Mouse (Mus musculus) liver, embryonic 11.5 days (tissue): Measurements from ENCODE around the gene Rin1. TPM values are rescaled to one million over a fixed set of nuclear protein-coding genes. Genes with fewer than 3 reads are reported as not detected.
"Not testable (repeated sequence)": the region's sequence is repeated elsewhere in the genome, so short reads cannot be mapped to it uniquely, and the experiment has no call there.

ENCODE experiments used
- ATAC-seq: fragments of 200-750 bp; cut with Nextera tagmentation; replicated peaks from 2 replicates; pipeline ENCODE4 v1.8.0; 2017; ENCODE audit warnings: moderate number of reproducible peaks, mild to moderate bottlenecking, moderate TSS enrichment, moderate library complexity; ENCODE audit not compliant: low FRiP score
- DNase-seq: peaks from one replicate; pipeline ENCODE4 v3.0.0-alpha.2; 2017; ENCODE audit warnings: low spot score
- H3K27ac ChIP-seq: fragments of 300-500 bp; sonication (generic); 2 replicates; pipeline ENCODE4 v1.5.1; 2014; ENCODE audit warnings: mild to moderate bottlenecking, low read depth, low read length, control low read depth
- H3K27me3 ChIP-seq: fragments of 300-500 bp; sonication (generic); replicated peaks from 2 replicates; pipeline ENCODE4 v1.6.1; 2014; ENCODE audit warnings: low read length, mixed read lengths; ENCODE audit not compliant: control insufficient read depth, insufficient read depth
- H3K36me3 ChIP-seq: fragments of 300-500 bp; sonication (generic); 2 replicates; pipeline ENCODE4 v1.6.1; 2014; ENCODE audit warnings: mild to moderate bottlenecking, low read length, moderate library complexity, mixed read lengths; ENCODE audit not compliant: control insufficient read depth, insufficient read depth
- H3K4me1 ChIP-seq: fragments of 300-500 bp; sonication (generic); replicated peaks from 2 replicates; pipeline ENCODE4 v1.6.1; 2014; ENCODE audit warnings: low read length, mixed read lengths; ENCODE audit not compliant: control insufficient read depth, insufficient read depth
- H3K4me2 ChIP-seq: fragments of 300-500 bp; sonication (generic); 2 replicates; pipeline ENCODE4 v1.6.1; 2014; ENCODE audit warnings: mild to moderate bottlenecking, control low read depth, moderate library complexity
- H3K4me3 ChIP-seq: fragments of 300-500 bp; sonication (generic); 2 replicates; pipeline ENCODE4 v1.5.1; 2014; ENCODE audit warnings: low read depth, low read length, control low read depth
- H3K9ac ChIP-seq: fragments of 300-500 bp; sonication (generic); 2 replicates; pipeline ENCODE4 v1.6.1; 2014; ENCODE audit warnings: low read depth, low read length, control low read depth
- H3K9me3 ChIP-seq: fragments of 300-500 bp; sonication (generic); 2 replicates; pipeline ENCODE4 v1.6.1; 2016; ENCODE audit warnings: low read length, inconsistent platforms, mixed read lengths; ENCODE audit not compliant: control insufficient read depth
- WGBS: fragments of 180-500 bp; shearing (Covaris S2); extraction: QIAGEN DNeasy Blood & Tissue Kit; methylation state at CpG from one replicate; pipeline ENCODE4 v1.1.7; 2014; 5-methylcytosine and 5-hydroxymethylcytosine counted together
- polyA plus RNA-seq: library from polyadenylated mRNA; unstranded; fragments of >200 nt; fragmentation: Nextera tagmentation; extraction: Ambion mirVana; gene quantifications from 2 replicates; pipeline ENCODE4 v1.2.1, GENCODE M21; 2014

The Rin1 gene
- polyA plus RNA-seq, 1 experiment from 2014 or later: 1.4 TPM

DNA sequence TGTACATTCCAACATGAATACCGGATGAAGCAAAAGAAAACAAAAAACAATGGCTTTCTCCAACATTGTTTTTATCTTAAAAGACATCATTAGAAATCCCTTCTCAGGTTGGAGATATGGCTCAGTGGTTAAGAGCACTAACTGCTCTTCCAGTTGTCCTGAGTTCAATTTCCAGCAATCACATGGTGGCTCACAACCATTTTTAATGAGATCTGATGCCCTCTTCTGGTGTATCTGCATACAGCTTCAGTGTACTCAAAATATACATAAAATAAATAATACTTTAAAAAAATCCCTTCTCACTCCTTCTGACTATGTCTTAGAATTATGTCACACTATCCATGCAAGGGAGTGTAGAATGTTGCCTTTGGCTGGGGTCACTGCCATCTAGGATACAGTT is 29.0 kb downstream of the Rin1 start:
- Histone ChIP-seq H3K4me2 (no peak overlapping the region), H3K4me3 (no peak overlapping the region), H3K9ac (no peak overlapping the region), H3K27me3 (peaks cover 52% of the 10 kb centered on the region), H3K27ac (no peak overlapping the region), H3K9me3 (no peaks in the 10 kb centered on the region), H3K36me3 (no peaks in the 10 kb centered on the region), H3K4me1 (no peaks in the 10 kb centered on the region)
- no peak for ATAC-seq
- no peak for DNase-seq
- WGBS: 88% methylated on average over 1 of the region's 1 CpGs

- H3K9ac ChIP-seq: no peak overlapping the region
- no peak overlapping the region for H3K4me3 ChIP-seq
- peak; percentile 32 for DNase-seq
- ATAC-seq: no peak
- no peaks in the 10 kb centered on the region for H3K9me3 ChIP-seq
- no peak overlapping the region for H3K4me2 ChIP-seq
- H3K27me3 ChIP-seq: peaks cover 71% of the 10 kb centered on the region
- no peak overlapping the region for H3K27ac ChIP-seq
- H3K4me1 ChIP-seq: peaks cover 4% of the 10 kb centered on the region; the same call in 1 of the 2 replicates
- no peaks in the 10 kb centered on the region for H3K36me3 ChIP-seq
- WGBS: 55% methylated on average over 18 of the region's 18 CpGs
These were observed 31.7 kb downstream of the Rin1 start for GRCm38 (mm10) chr19:5082005-5082404.

GRCm38 (mm10) chr19:5082596-5082995 is 32.3 kb downstream of the Rin1 start:
- H3K9ac ChIP-seq: no peak overlapping the region
- no peaks in the 10 kb centered on the region for H3K36me3 ChIP-seq
- peaks cover 71% of the 10 kb centered on the region for H3K27me3 ChIP-seq
- DNase-seq: no peak
- WGBS: 52% methylated on average over 24 of the region's 24 CpGs
- H3K9me3 ChIP-seq: no peaks in the 10 kb centered on the region
- no peak overlapping the region for H3K4me3 ChIP-seq
- no peak overlapping the region for H3K27ac ChIP-seq
- H3K4me1 ChIP-seq: peaks cover 6% of the 10 kb centered on the region
- H3K4me2 ChIP-seq: no peak overlapping the region
- no peak for ATAC-seq

GRCm38 (mm10) chr19:5083961-5084833 is 33.9 kb downstream of the Rin1 start:
- 63% methylated on average over 3 of the region's 3 CpGs for WGBS
- no peak overlapping the region for H3K27ac ChIP-seq
- no peaks in the 10 kb centered on the region for H3K36me3 ChIP-seq
- DNase-seq: peak; percentile 31
- H3K9ac ChIP-seq: no peak overlapping the region
- no peak for ATAC-seq
- peak overlapping the region; percentile 54 for H3K4me3 ChIP-seq
- H3K9me3 ChIP-seq: no peaks in the 10 kb centered on the region
- peaks cover 68% of the 10 kb centered on the region for H3K27me3 ChIP-seq
- peaks cover 12% of the 10 kb centered on the region for H3K4me1 ChIP-seq
- H3K4me2 ChIP-seq: peak overlapping the region; percentile 71

DNA sequence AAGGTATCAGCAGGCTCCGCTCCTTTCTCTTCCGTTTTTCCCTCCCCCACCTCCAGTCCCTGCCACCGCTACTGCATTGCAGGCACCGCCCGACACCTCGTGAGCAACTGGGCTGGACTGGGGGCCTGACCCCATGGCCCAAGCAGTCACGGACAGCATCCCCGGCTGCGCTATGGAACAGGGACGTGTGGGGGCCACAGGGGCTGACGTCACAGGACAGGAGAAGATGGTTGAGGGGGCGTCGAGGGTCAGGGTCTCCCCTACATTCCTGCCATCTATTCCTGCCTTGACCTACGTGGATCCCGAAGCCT is 34.5 kb downstream of the Rin1 start:
- no peak overlapping the region for H3K27ac ChIP-seq
- peaks cover 67% of the 10 kb centered on the region for H3K27me3 ChIP-seq
- H3K9me3 ChIP-seq: no peaks in the 10 kb centered on the region
- WGBS: 5% methylated on average over 15 of the region's 15 CpGs
- H3K4me3 ChIP-seq: peak overlapping the region; percentile 54
- H3K36me3 ChIP-seq: no peaks in the 10 kb centered on the region
- ATAC-seq (no peak), DNase-seq (no peak)
- peak overlapping the region; percentile 71 for H3K4me2 ChIP-seq
- peaks cover 14% of the 10 kb centered on the region for H3K4me1 ChIP-seq
- H3K9ac ChIP-seq: no peak overlapping the region

GRCm38 (mm10) chr19:5085145-5085863 is 35.0 kb downstream of the Rin1 start, which contains the start of gene Tmem151a:
TSS of gene Tmem151a (minus strand) at chr19:5085531.
- 1% methylated on average over 69 of the region's 69 CpGs for WGBS
- peaks cover 62% of the 10 kb centered on the region for H3K27me3 ChIP-seq
- ATAC-seq (no peak), DNase-seq (peak; percentile 37)
- no peak within 1 kb of the TSS for H3K9ac ChIP-seq
- no peak within 1 kb of the TSS for H3K27ac ChIP-seq
- H3K4me1 ChIP-seq: peaks cover 14% of the 10 kb centered on the region
- H3K4me3 ChIP-seq: peak within 1 kb of the TSS; percentile 54
- H3K4me2 ChIP-seq: peak within 1 kb of the TSS; percentile 71
- no peaks in the 10 kb centered on the region for H3K9me3 ChIP-seq
- peaks cover under 1% of the 10 kb centered on the region; the same call in 1 of the 2 replicates for H3K36me3 ChIP-seq

DNA sequence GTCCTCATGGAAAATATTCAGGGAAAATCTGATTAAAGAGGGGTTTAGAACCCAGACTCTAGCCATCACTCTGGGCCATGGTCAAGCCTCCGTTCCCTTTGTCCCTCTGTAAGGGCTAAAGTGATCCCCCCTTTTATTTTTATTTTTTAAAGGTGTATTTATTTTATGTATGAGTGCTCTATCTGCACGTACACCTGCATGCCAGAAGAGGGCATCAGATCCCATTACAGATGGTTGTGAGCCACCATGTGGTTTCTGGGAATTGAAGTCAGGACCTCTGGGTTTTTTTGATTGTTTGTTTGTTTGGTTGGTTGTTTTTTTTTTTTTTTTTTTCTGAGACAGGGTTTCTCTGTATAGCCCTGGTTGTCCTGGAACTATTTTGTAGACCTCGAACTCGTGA is 36.3 kb downstream of the Rin1 start:
- not testable (repeated sequence) for H3K4me2 ChIP-seq, H3K27ac ChIP-seq, H3K9ac ChIP-seq, ATAC-seq, DNase-seq, H3K4me3 ChIP-seq, H3K36me3 ChIP-seq, H3K9me3 ChIP-seq
- peaks cover 50% of the 10 kb centered on the region for H3K27me3 ChIP-seq
- WGBS: 45% methylated on average over 4 of the region's 4 CpGs
- H3K4me1 ChIP-seq: peaks cover 14% of the 10 kb centered on the region

- H3K27ac ChIP-seq: peak within 1 kb of the TSS; percentile 68
- H3K9ac ChIP-seq: peak within 1 kb of the TSS; percentile 79
- H3K4me1 ChIP-seq: peaks cover 14% of the 10 kb centered on the region
- under 1% methylated on average over 58 of the region's 58 CpGs for WGBS
- H3K4me2 ChIP-seq: peak within 1 kb of the TSS; percentile 88
- no peaks in the 10 kb centered on the region for H3K9me3 ChIP-seq
- H3K4me3 ChIP-seq: peak within 1 kb of the TSS; percentile 79
- peaks cover 9% of the 10 kb centered on the region for H3K36me3 ChIP-seq
- DNase-seq (peak; percentile 93), ATAC-seq (peak; percentile 93)
- H3K27me3 ChIP-seq: peaks cover 34% of the 10 kb centered on the region
These were observed 37.8 kb downstream of the Rin1 start, which contains the start of gene Yif1a for GRCm38 (mm10) chr19:5087884-5088728. TSS of gene Yif1a (plus strand) at chr19:5088538.
